Mouse (Mus musculus) ES-E14 (cell line): Measurements from ENCODE around the gene Kitl.

Experiments used
- HCFC1 ChIP-seq: IDR thresholded peaks from 2 replicates; pipeline ENCODE4 v1.6.1; 2012; ENCODE audit warnings: low read length, inconsistent platforms, borderline replicate concordance; ENCODE audit not compliant: insufficient read depth
- MAFK ChIP-seq: IDR thresholded peaks from 2 replicates; pipeline ENCODE4 v1.6.1; 2014; ENCODE audit warnings: mild to moderate bottlenecking, low read depth, low read length, inconsistent platforms; ENCODE audit not compliant: insufficient read depth
- ZC3H11A ChIP-seq: IDR thresholded peaks from 2 replicates; pipeline ENCODE4 v1.6.1; 2012; ENCODE audit warnings: low read depth, mild to moderate bottlenecking, inconsistent platforms, low read length, borderline replicate concordance

DNA sequence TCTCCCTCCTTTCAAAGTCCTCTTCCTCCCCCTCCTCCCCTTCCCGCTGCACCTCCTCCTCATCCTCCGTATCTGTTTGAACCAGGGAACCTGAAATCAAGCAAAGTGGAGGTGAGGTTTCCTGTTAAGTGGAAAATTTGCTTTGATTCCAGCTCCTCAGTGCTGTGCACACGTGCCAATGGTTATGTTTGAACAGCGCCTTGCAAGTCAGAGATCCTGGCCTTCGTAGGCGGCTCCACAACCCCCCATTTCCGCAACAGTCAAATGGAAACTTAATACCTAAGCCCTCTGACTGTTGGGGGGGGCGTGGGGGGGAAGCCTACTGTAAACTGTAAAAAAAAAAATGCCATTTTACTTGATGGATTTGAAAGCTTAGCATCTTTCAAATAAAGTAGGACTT lies 10.2 kb downstream of the Kitl start:
- no peak for TF ChIP-seq MAFK
- TF ChIP-seq ZC3H11A: no peak
- TF ChIP-seq HCFC1: no peak
